Mouse (Mus musculus) bone marrow, adult 2 months (tissue): ENCODE measurements around the gene Ivns1abp.

Source experiments
- CTCF ChIP-seq: fragments of 200-500 bp; IDR thresholded peaks from 2 replicates; pipeline ENCODE4 v1.5.1; 2011; ENCODE audit warnings: low read length, control low read depth; ENCODE audit not compliant: control insufficient read depth, insufficient read depth
- POLR2A ChIP-seq: fragments of 200-500 bp; IDR thresholded peaks from 2 replicates; pipeline ENCODE4 v1.6.1; 2011; ENCODE audit warnings: low read depth, mild to moderate bottlenecking, control low read depth, low read length, borderline replicate concordance; ENCODE audit not compliant: control insufficient read depth

DNA sequence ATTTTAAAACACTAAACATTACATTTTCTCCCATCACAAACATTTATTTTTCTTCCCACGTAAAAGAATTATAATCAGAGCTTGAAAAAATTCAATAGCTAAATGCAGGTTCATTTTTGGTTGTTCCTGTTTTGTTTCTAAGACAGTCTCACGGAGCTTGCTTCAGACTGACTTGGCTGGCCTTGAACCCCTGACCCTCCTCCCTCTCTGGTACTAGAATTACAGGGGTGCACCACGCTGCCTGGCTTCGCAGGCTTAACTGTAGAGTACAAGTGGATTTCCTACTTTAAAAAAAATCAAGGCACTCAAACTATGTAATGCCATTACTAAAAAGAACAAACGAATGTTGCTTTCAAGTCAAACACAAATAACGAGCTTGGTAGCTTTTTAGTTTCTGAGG lies 42.8 kb upstream of the Ivns1abp start:
- no peak for TF ChIP-seq CTCF
- no peak for TF ChIP-seq POLR2A
